Mouse (Mus musculus) erythroblast, embryonic 14.5 days (primary cell): ENCODE data around the gene Mical3.

Experiments used
- GATA1 ChIP-seq: IDR thresholded peaks from 2 replicates; pipeline ENCODE4 v1.6.1; 2012; ENCODE audit warnings: low read length, inconsistent platforms, mixed read lengths
- TAL1 ChIP-seq: IDR thresholded peaks from 3 replicates; pipeline ENCODE4 v1.6.1; 2012; ENCODE audit warnings: low read length, inconsistent platforms, mixed read lengths

GRCm38 (mm10) chr6:120913783-120914182 is 217.0 kb downstream of the Mical3 start:
- TF ChIP-seq GATA1: no peak
- TF ChIP-seq TAL1: no peak
